Mouse (Mus musculus) megakaryocyte, embryonic 14.5 days (primary cell): ENCODE results near the gene Prr29. TPM values are rescaled to one million over a fixed set of nuclear protein-coding genes. Genes with fewer than 3 reads are reported as not detected.

ENCODE experiments used
- H3K27me3 ChIP-seq: replicated peaks from 2 replicates; pipeline ENCODE3; 2012; ENCODE audit warnings: inconsistent platforms
- H3K36me3 ChIP-seq: replicated peaks from 2 replicates; pipeline ENCODE3; 2012; ENCODE audit warnings: low read length, inconsistent platforms, mixed read lengths
- H3K4me1 ChIP-seq: 2 replicates; pipeline ENCODE4 v1.6.1; 2012; ENCODE audit warnings: inconsistent platforms
- H3K4me3 ChIP-seq: replicated peaks from 2 replicates; pipeline ENCODE3; 2012; ENCODE audit warnings: moderate library complexity, mild to moderate bottlenecking, inconsistent platforms
- H3K9me3 ChIP-seq: 2 replicates; pipeline ENCODE4 v1.6.1; 2012; ENCODE audit warnings: inconsistent platforms
- FLI1 ChIP-seq: IDR thresholded peaks from 2 replicates; pipeline ENCODE4 v1.6.1; 2012; ENCODE audit warnings: low read length, inconsistent platforms, mixed read lengths
- GATA1 ChIP-seq: IDR thresholded peaks from 3 replicates; pipeline ENCODE4 v1.6.1; 2012; ENCODE audit warnings: mixed read lengths, low read length, inconsistent platforms, borderline replicate concordance
- polyA plus RNA-seq: library from polyadenylated mRNA; stranded (reverse); fragments of >175 nt; gene quantifications from 2 replicates; pipeline ENCODE4 v1.2.3, GENCODE M21; 2012; ENCODE audit warnings: low replicate concordance; ENCODE audit not compliant: insufficient read depth

Gene Prr29
- polyA plus RNA-seq, 1 experiment, result not detected

DNA sequence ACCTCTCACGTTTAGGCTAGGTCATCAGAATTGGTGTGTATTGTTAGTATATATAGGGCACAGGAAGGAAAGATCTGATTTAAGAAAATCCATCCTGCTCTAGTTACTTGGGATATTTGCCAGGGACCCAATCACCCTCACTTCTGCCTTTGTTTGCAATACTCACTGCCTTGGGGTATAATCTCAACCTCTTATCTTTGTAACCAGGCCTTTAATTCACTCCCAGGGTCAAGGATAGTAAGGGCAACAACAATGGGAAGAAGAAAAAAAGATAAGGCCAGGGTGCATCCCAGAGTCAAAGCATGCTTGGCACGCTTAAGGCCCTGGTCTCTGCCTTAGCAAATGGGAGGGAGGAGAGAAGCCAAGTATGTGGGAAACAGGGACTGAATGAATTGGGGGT, 52.6 kb downstream of the Prr29 start:
- no peak overlapping the region for H3K4me3 ChIP-seq
- no peaks in the 10 kb centered on the region for H3K27me3 ChIP-seq
- H3K4me1 ChIP-seq, result peaks cover 58% of the 10 kb centered on the region
- H3K36me3 ChIP-seq, result peaks cover 91% of the 10 kb centered on the region
- TF ChIP-seq GATA1 (no peak), FLI1 (no peak)
- no peaks in the 10 kb centered on the region for H3K9me3 ChIP-seq

DNA sequence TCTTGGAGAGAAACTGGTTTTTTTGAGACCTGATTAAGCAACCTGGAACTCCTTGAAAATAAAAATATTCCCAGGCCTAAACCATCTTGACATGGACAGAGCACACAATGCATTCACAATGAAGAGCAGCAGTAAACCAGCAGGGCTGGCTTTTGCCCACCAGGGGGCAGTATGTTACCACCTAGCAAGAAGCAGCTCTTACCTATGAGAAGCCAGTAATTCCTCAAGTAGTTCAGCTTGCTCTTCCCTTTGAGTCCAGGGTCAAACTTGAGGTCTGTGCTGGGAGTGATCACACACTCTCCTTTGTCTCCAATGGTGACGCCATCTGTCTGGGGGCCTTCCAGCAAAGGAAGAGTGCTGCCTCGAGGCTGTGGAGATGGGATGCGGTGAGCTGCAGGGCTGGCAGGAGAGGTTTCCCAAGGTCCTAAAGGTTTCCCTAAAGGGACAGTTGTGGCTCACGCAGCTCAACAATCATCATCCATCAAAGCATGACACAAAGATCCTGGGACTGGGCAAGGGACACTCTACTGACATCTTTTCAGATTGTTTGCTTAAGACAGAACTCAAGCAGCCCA, 53.4 kb downstream of the Prr29 start:
- Histone ChIP-seq H3K4me1 (peaks cover 54% of the 10 kb centered on the region), H3K9me3 (no peaks in the 10 kb centered on the region), H3K36me3 (peaks cover 90% of the 10 kb centered on the region), H3K4me3 (no peak overlapping the region), H3K27me3 (no peaks in the 10 kb centered on the region)
- TF ChIP-seq GATA1, result no peak
- TF ChIP-seq FLI1, result no peak

DNA sequence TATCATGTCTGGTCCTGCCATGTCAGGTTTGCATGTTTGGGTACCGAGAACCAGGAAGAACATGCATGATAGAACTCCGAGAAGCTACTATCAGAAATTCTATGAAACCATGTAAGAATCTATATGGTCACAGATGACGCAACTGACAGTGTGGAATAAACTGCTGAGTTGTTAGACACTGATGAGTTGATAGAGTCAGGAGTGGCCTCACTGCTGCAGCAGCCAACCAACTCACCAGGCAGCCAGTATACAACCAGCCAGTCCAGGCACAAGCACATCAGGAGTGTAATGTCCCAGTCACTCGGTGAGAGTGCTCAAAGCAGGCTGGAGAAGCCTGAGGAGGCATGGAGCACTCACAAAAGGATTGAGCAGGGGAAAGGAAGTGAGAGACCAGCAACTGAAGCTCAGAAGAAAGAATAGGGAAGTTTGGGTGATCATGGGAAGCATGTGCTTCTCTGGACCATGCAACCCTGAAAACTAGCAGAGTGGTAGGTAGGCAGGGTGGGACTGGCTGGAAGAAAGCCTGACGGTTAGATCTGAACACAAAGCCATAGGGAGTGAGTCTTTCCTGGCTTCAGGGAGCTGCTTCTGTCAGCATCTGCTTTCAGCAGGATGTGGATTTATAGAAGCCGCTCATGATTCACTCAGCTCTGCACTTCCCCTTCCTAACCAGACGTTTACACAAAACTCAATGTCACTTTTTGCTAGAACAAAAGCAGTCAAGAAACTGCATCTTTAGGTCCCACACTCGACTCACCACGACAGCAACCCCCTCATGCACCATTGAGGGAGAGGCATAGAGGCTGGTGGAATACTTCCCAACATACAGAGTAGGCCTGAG, 54.2 kb downstream of the Prr29 start:
- peak overlapping the region; percentile 50 for H3K4me3 ChIP-seq
- no peaks in the 10 kb centered on the region for H3K9me3 ChIP-seq
- no peaks in the 10 kb centered on the region for H3K27me3 ChIP-seq
- no peak for TF ChIP-seq FLI1
- no peak for TF ChIP-seq GATA1
- H3K36me3 ChIP-seq, result peaks cover 88% of the 10 kb centered on the region
- peaks cover 48% of the 10 kb centered on the region for H3K4me1 ChIP-seq

DNA sequence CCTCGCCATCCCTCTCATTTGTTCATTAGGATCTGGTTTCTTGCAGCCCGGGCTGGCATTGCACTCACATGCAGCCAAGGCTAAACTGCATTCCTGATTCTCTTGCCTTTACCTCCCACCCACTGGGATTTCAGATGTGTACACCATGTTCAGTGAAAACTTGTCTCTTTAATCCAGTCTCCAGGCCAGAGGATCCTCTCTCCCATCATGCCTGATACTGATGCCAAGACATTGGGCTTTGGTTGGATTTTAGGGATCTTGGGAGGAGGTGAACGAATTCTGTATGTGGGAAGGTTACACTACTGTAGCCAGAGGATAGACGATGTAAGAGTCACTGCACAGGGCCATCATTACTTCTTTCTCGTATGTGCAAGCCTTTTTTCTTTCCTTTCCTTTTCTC, 59.9 kb downstream of the Prr29 start:
- peaks cover 76% of the 10 kb centered on the region for H3K36me3 ChIP-seq
- H3K9me3 ChIP-seq, result no peaks in the 10 kb centered on the region
- H3K27me3 ChIP-seq, result no peaks in the 10 kb centered on the region
- peaks cover 32% of the 10 kb centered on the region for H3K4me1 ChIP-seq
- TF ChIP-seq GATA1 (no peak), FLI1 (no peak)
- H3K4me3 ChIP-seq, result no peak overlapping the region

DNA sequence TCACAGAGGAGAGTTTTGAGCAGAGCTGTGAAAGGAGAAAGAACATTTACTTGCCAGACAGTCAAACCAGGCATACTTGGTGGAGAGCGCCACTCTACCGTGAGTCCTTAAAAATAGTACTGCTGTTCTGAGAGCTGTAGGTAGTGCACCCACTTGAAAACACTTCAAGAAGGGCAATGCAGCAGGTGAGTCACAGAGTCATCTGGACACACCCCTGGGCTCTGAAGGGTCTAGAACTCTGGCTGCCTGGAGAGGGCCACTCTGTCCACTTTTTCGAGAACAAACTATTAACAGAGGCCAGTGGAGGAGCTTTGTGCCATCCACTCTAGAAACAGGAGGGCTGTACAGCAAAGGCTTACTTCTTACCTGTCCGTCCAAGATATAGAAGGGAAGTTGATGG, 61.2 kb downstream of the Prr29 start:
- Histone ChIP-seq H3K4me1 (peaks cover 28% of the 10 kb centered on the region), H3K4me3 (no peak overlapping the region), H3K36me3 (peaks cover 77% of the 10 kb centered on the region), H3K9me3 (no peaks in the 10 kb centered on the region), H3K27me3 (no peaks in the 10 kb centered on the region)
- no peak for TF ChIP-seq FLI1
- no peak for TF ChIP-seq GATA1

Other genes with a start within 250 kb of the Prr29 start
- gene Gm10840, start 204.6 kb upstream of the Prr29 start, polyA plus RNA-seq, result not detected in 2 replicates
- gene Limd2, start 204.6 kb upstream of the Prr29 start, polyA plus RNA-seq, result 121 and 146 TPM in 2 replicates
- gene Strada, start 163.3 kb upstream of the Prr29 start, polyA plus RNA-seq, result 50.4 and 187 TPM in 2 replicates
- 1.4 and 4.7 TPM in 2 replicates for gene Ccdc47, start 149.1 kb upstream of the Prr29 start, polyA plus RNA-seq
- gene Ddx42, start 148.5 kb upstream of the Prr29 start, polyA plus RNA-seq, result 4.9 and 12.1 TPM in 2 replicates
- 6.7 TPM in 1 of 2 replicates, not detected in the other for gene Ftsj3, start 109.4 kb upstream of the Prr29 start, polyA plus RNA-seq
- gene Psmc5, start 109.3 kb upstream of the Prr29 start, polyA plus RNA-seq, result 1.8 and 34.7 TPM in 2 replicates
- 51.3 and 84.6 TPM in 2 replicates for gene Smarcd2, start 92.5 kb upstream of the Prr29 start, polyA plus RNA-seq
- not detected in 2 replicates for gene Tcam1, start 88.8 kb upstream of the Prr29 start, polyA plus RNA-seq
- gene Gh, start 63.6 kb upstream of the Prr29 start, polyA plus RNA-seq, result not detected in 2 replicates
- gene Cd79b, start 50.7 kb upstream of the Prr29 start, polyA plus RNA-seq, result 1.1 TPM in 1 of 2 replicates, not detected in the other
- not detected in 2 replicates for gene Scn4a, start 12.2 kb upstream of the Prr29 start, polyA plus RNA-seq
- gene Icam2, start 22.6 kb downstream of the Prr29 start, polyA plus RNA-seq, result 2.3 and 19.4 TPM in 2 replicates
- 0.86 and 3.0 TPM in 2 replicates for gene Ern1, start 122.4 kb downstream of the Prr29 start, polyA plus RNA-seq
- gene Tex2, start 248.0 kb downstream of the Prr29 start, polyA plus RNA-seq, result 7.4 TPM in 1 of 2 replicates, not detected in the other